Mouse (Mus musculus) stomach, embryonic 14.5 days (tissue): ENCODE results near the gene Patj. TPM values are rescaled to one million over a fixed set of nuclear protein-coding genes. Genes with fewer than 3 reads are reported as not detected.

Experiments
- ATAC-seq: fragments of 200-750 bp; cut with Nextera tagmentation; 2 replicates; pipeline ENCODE4 v1.8.0; 2017; ENCODE audit warnings: low read depth, moderate TSS enrichment; ENCODE audit not compliant: insufficient number of reproducible peaks, insufficient read depth, low FRiP score
- H3K27ac ChIP-seq: fragments of 300-500 bp; sonication (generic); 2 replicates; pipeline ENCODE4 v1.5.1; 2014; ENCODE audit warnings: mild to moderate bottlenecking, low read length, moderate library complexity, mixed read lengths
- H3K27me3 ChIP-seq: fragments of 300-500 bp; sonication (generic); 2 replicates; pipeline ENCODE4 v1.6.1; 2014; ENCODE audit warnings: low read length, control low read depth, mixed read lengths; ENCODE audit not compliant: control insufficient read depth, insufficient read depth
- H3K36me3 ChIP-seq: fragments of 300-500 bp; sonication (generic); 2 replicates; pipeline ENCODE4 v1.6.1; 2014; ENCODE audit warnings: mild to moderate bottlenecking, control low read depth, low read length, moderate library complexity, mixed read lengths; ENCODE audit not compliant: control insufficient read depth, insufficient read depth
- H3K4me1 ChIP-seq: fragments of 300-500 bp; sonication (generic); 2 replicates; pipeline ENCODE4 v1.6.1; 2014; ENCODE audit warnings: low read length, control low read depth, mixed read lengths; ENCODE audit not compliant: control insufficient read depth, insufficient read depth
- H3K4me2 ChIP-seq: fragments of 300-500 bp; sonication (generic); replicated peaks from 2 replicates; pipeline ENCODE4 v1.6.1; 2014; ENCODE audit warnings: low read depth, low read length, control low read depth
- H3K4me3 ChIP-seq: fragments of 300-500 bp; sonication (generic); 2 replicates; pipeline ENCODE4 v1.5.1; 2014; ENCODE audit warnings: low read depth, low read length, control low read depth
- H3K9ac ChIP-seq: fragments of 300-500 bp; sonication (generic); replicated peaks from 2 replicates; pipeline ENCODE4 v1.6.1; 2014; ENCODE audit warnings: low read depth, mild to moderate bottlenecking, control low read depth, low read length, moderate library complexity, mixed read lengths
- H3K9me3 ChIP-seq: fragments of 300-500 bp; sonication (generic); 2 replicates; pipeline ENCODE4 v1.6.1; 2016; ENCODE audit warnings: low read depth, low read length, control low read depth; ENCODE audit not compliant: control insufficient read depth
- WGBS: fragments of 180-500 bp; shearing (Covaris S2); extraction: QIAGEN DNeasy Blood & Tissue Kit; methylation state at CpG from one replicate; pipeline ENCODE4 v1.1.7; 2014; 5-methylcytosine and 5-hydroxymethylcytosine counted together
- polyA plus RNA-seq: library from polyadenylated mRNA; unstranded; fragments of >200 nt; fragmentation: Nextera tagmentation; extraction: Ambion mirVana; gene quantifications from 2 replicates; pipeline ENCODE4 v1.2.1, GENCODE M21; 2014

Gene Patj
- polyA plus RNA-seq, 1 experiment from 2014 or later = 28.0 TPM

DNA sequence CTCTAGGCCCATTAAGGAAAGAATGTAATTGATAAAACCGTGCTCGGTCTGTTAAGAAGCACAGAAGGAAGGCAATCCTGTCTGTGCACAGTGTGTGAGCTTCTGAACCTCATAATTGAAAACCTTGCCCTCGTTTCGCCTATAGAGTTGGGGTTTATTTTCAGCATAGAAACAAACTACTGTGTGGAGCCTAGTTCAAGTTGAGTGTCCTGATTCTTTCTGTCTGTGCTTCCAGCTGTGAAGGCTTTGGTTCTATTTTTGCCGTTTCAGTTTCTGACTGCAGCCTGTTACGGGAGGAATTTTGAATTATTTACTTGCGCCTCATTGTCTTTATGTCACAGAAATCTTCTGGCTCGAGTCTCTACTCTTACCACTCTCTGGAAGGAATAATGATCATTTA, 185.9 kb downstream of the Patj start:
- H3K4me3 ChIP-seq = no peak overlapping the region
- H3K9ac ChIP-seq = no peak overlapping the region
- H3K27ac ChIP-seq = no peak overlapping the region
- no peaks in the 10 kb centered on the region for H3K4me1 ChIP-seq
- no peak for ATAC-seq
- H3K9me3 ChIP-seq = no peaks in the 10 kb centered on the region
- no peaks in the 10 kb centered on the region for H3K36me3 ChIP-seq
- WGBS = 81% methylated on average over 8 of the region's 8 CpGs
- no peaks in the 10 kb centered on the region for H3K27me3 ChIP-seq
- H3K4me2 ChIP-seq = no peak overlapping the region

DNA sequence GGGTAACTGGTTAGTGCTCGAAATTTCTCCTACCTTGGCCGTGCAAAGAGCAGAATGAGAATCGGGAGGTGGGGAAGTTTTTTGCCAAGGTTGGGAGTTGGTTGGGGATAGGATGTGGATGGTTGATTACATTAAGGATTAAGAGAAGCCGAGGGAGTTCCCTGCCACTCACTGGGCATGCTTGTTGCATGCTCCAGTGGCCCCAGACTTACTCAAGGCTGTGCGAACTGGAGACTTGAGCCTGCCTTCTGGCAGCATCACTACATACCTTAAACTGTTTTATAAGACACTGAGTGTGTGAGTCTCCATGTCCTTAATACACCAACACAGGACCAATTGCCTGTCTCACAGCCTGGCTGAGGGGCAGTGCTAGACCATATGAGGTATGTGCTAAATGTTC, 188.4 kb downstream of the Patj start:
- no peaks in the 10 kb centered on the region for H3K9me3 ChIP-seq
- H3K9ac ChIP-seq = no peak overlapping the region
- no peak overlapping the region for H3K27ac ChIP-seq
- no peak overlapping the region for H3K4me2 ChIP-seq
- no peaks in the 10 kb centered on the region for H3K27me3 ChIP-seq
- no peaks in the 10 kb centered on the region for H3K36me3 ChIP-seq
- 74% methylated on average over 5 of the region's 5 CpGs for WGBS
- no peak overlapping the region for H3K4me3 ChIP-seq
- no peak for ATAC-seq
- no peaks in the 10 kb centered on the region for H3K4me1 ChIP-seq

DNA sequence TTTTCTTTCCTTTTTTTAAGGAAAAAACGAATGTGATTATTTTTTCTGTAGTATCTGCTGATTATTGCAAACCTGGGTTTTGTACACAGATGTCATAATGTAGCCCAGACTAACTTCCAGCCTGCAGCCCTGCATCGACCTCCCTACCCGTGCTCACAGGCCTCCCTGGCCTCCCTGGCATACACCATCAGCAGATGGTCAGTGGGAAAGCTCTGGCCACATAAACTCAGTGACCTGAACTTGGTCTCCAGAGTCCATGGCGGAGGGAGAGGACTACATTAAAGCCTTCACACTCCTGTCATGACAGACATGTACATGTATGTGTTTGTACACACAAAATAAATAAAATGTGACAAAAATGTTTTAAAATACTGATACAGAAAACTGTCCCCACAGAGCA, 190.7 kb downstream of the Patj start:
- WGBS = 72% methylated on average over 4 of the region's 4 CpGs
- Histone ChIP-seq H3K4me1 (no peaks in the 10 kb centered on the region), H3K9me3 (no peaks in the 10 kb centered on the region), H3K4me2 (no peak overlapping the region), H3K27me3 (no peaks in the 10 kb centered on the region), H3K36me3 (no peaks in the 10 kb centered on the region), H3K4me3 (no peak overlapping the region), H3K27ac (no peak overlapping the region), H3K9ac (no peak overlapping the region)
- ATAC-seq = no peak

DNA sequence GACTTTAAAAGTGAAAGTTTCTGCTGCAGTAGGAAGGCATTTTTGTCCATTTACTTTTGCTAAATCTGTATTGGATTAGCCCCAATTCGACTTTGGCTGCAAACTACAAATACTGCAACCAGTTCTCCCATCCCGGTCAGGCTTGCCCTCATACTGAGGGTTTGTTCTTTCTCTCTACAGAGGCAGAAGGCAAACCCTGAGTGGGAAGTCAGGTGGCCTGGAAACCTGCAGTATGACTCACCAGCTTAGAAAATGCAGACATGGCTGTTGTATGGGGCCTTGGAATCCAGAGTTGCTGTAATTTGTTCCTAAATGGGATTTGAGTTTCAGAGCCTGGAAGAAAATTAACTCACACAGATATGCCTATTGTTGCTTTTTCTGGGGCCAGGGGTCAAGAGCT, 192.1 kb downstream of the Patj start:
- ATAC-seq = no peak
- H3K27ac ChIP-seq = no peak overlapping the region
- WGBS = 72% methylated on average over 2 of the region's 2 CpGs
- no peak overlapping the region for H3K4me3 ChIP-seq
- no peaks in the 10 kb centered on the region for H3K4me1 ChIP-seq
- no peaks in the 10 kb centered on the region for H3K9me3 ChIP-seq
- H3K36me3 ChIP-seq = no peaks in the 10 kb centered on the region
- H3K27me3 ChIP-seq = no peaks in the 10 kb centered on the region
- no peak overlapping the region for H3K9ac ChIP-seq
- H3K4me2 ChIP-seq = no peak overlapping the region

GRCm38 (mm10) chr4:98593961-98594360, 198.4 kb downstream of the Patj start:
- Histone ChIP-seq H3K4me3 (no peak overlapping the region), H3K4me2 (no peak overlapping the region)
- ATAC-seq = no peak

GRCm38 (mm10) chr4:98598546-98598971, 203.0 kb downstream of the Patj start:
- H3K27me3 ChIP-seq = no peaks in the 10 kb centered on the region
- H3K9ac ChIP-seq = no peak overlapping the region
- no peaks in the 10 kb centered on the region for H3K9me3 ChIP-seq
- WGBS = 21% methylated on average over 1 of the region's 1 CpGs
- no peak overlapping the region for H3K4me2 ChIP-seq
- no peaks in the 10 kb centered on the region; the same call in 1 of the 2 replicates for H3K36me3 ChIP-seq
- no peaks in the 10 kb centered on the region for H3K4me1 ChIP-seq
- H3K27ac ChIP-seq = no peak overlapping the region; the same call in 1 of the 2 replicates
- ATAC-seq = no peak
- H3K4me3 ChIP-seq = no peak overlapping the region

More at GRCm38 (mm10) chr4:98593961-98594360, 198.4 kb downstream of the Patj start:
- no peaks in the 10 kb centered on the region for H3K9me3 ChIP-seq
- no peaks in the 10 kb centered on the region for H3K4me1 ChIP-seq
- no peak overlapping the region for H3K27ac ChIP-seq
- H3K36me3 ChIP-seq = no peaks in the 10 kb centered on the region; the same call in 1 of the 2 replicates
- H3K9ac ChIP-seq = no peak overlapping the region
- WGBS = 85% methylated on average over 1 of the region's 1 CpGs
- no peaks in the 10 kb centered on the region for H3K27me3 ChIP-seq

- no peaks in the 10 kb centered on the region for H3K4me1 ChIP-seq
- no peak overlapping the region for H3K4me3 ChIP-seq
- H3K4me2 ChIP-seq = no peak overlapping the region
- no peak overlapping the region for H3K9ac ChIP-seq
- H3K9me3 ChIP-seq = no peaks in the 10 kb centered on the region
- no peaks in the 10 kb centered on the region for H3K27me3 ChIP-seq
- H3K36me3 ChIP-seq = no peaks in the 10 kb centered on the region
- no peak for ATAC-seq
- no peak overlapping the region for H3K27ac ChIP-seq
- 46% methylated on average over 6 of the region's 6 CpGs for WGBS
These were observed 203.8 kb downstream of the Patj start for GRCm38 (mm10) chr4:98599358-98599757.

DNA sequence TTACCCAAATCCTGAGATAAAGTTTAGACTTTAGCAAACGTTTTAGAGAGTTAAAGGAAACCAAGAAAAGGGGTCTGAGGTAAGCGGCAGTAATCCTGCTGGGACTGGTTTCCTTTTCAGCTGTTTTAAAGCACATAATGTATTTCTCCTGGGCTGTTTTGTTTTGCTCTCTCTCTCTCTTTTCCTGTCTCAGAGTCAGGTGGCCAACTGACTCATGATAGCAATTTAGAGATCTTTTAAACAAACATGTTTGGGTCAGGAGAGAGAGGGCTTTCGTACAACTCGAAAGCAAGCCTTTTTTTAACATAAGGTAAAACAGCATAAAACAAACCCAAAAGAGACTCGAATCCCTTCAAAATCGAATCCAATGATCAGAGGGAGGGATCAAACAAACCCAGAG, 207.5 kb downstream of the Patj start:
- Histone ChIP-seq H3K27ac (no peak overlapping the region; the same call in 1 of the 2 replicates), H3K4me3 (no peak overlapping the region), H3K9me3 (no peaks in the 10 kb centered on the region), H3K4me1 (no peaks in the 10 kb centered on the region), H3K4me2 (no peak overlapping the region), H3K27me3 (no peaks in the 10 kb centered on the region), H3K9ac (no peak overlapping the region), H3K36me3 (no peaks in the 10 kb centered on the region)
- 38% methylated on average over 6 of the region's 6 CpGs for WGBS
- no peak for ATAC-seq

- Histone ChIP-seq H3K9ac (no peak overlapping the region), H3K27me3 (no peaks in the 10 kb centered on the region)
These were observed 214.9 kb downstream of the Patj start for GRCm38 (mm10) chr4:98610501-98610900.

More at GRCm38 (mm10) chr4:98610501-98610900, 214.9 kb downstream of the Patj start:
- ATAC-seq = no peak
- Histone ChIP-seq H3K9me3 (no peaks in the 10 kb centered on the region), H3K4me2 (no peak overlapping the region), H3K27ac (no peak overlapping the region), H3K36me3 (no peaks in the 10 kb centered on the region), H3K4me1 (no peaks in the 10 kb centered on the region), H3K4me3 (no peak overlapping the region)
- WGBS = 74% methylated on average over 2 of the region's 2 CpGs
